Mouse (Mus musculus) right cerebral cortex, postnatal 36 days (tissue): ENCODE measurements at regions not wholly inside any gene's neighbourhood (a gene's known extent, or its start where the extent isn't known, plus 50 kb on each side); places are given as distances from the start of the nearest gene placed in this dataset.

Experiments
- DNase-seq, 2 experiments: peaks; one replicate each; pipeline ENCODE4 v3.0.0; 2022; ENCODE audit warnings: low spot score in 2 of 2, mixed read lengths in 1 of 2

GRCm38 (mm10) chr9:112014796-112015195 is 220.9 kb downstream of the Arpp21 start:
- DNase-seq: no peak

GRCm38 (mm10) chr9:111994401-111994800 is 241.3 kb downstream of the Arpp21 start:
- DNase-seq: no peak

- DNase-seq: no peak
Measured at GRCm38 (mm10) chr9:111993844-111994243, 241.9 kb downstream of the Arpp21 start.

GRCm38 (mm10) chr9:111990060-111990459 is 245.7 kb downstream of the Arpp21 start:
- DNase-seq: no peak

- no peak for DNase-seq
Measured at GRCm38 (mm10) chr9:111963405-111964037, 272.2 kb downstream of the Arpp21 start.

- no peak for DNase-seq
Measured at GRCm38 (mm10) chr9:111957799-111958198, 267.7 kb upstream of the Stac start.

GRCm38 (mm10) chr9:111939271-111940067 is 249.3 kb upstream of the Stac start:
- peak; percentile 11 to 28 for DNase-seq

- DNase-seq: no peak
Measured at GRCm38 (mm10) chr9:111932455-111932854, 242.3 kb upstream of the Stac start.

- peak; percentile 58 to 74 for DNase-seq
Measured at GRCm38 (mm10) chr9:111918275-111918940, 228.3 kb upstream of the Stac start.

- no peak for DNase-seq
Measured at GRCm38 (mm10) chr9:111916684-111917535, 226.8 kb upstream of the Stac start.

- no peak for DNase-seq
Measured at GRCm38 (mm10) chr9:111908806-111909205, 218.7 kb upstream of the Stac start.

GRCm38 (mm10) chr9:111900196-111900595 is 210.0 kb upstream of the Stac start:
- no peak for DNase-seq

- DNase-seq: peak in 1 of 2 experiments; percentile 8
Measured at GRCm38 (mm10) chr9:111897626-111898025, 207.5 kb upstream of the Stac start.

GRCm38 (mm10) chr9:111879710-111880109 is 189.6 kb upstream of the Stac start:
- no peak for DNase-seq

GRCm38 (mm10) chr9:111876846-111877245 is 186.7 kb upstream of the Stac start:
- no peak for DNase-seq

GRCm38 (mm10) chr9:111870466-111870865 is 180.3 kb upstream of the Stac start:
- DNase-seq: no peak

- no peak for DNase-seq
Measured at GRCm38 (mm10) chr9:111869801-111870382, 179.7 kb upstream of the Stac start.

- DNase-seq: no peak
Measured at GRCm38 (mm10) chr9:111858051-111858450, 167.9 kb upstream of the Stac start.

GRCm38 (mm10) chr9:111854976-111855375 is 164.8 kb upstream of the Stac start:
- no peak for DNase-seq

GRCm38 (mm10) chr9:111846366-111846765 is 156.2 kb upstream of the Stac start:
- DNase-seq: no peak

- no peak for DNase-seq
Measured at GRCm38 (mm10) chr9:111841151-111841550, 151.0 kb upstream of the Stac start.
